Mouse (Mus musculus) thymus, adult 2 months (tissue): Measurements from ENCODE around the gene Rhbdf2.

Experiments used
- CTCF ChIP-seq: fragments of 200-500 bp; IDR thresholded peaks from 2 replicates; pipeline ENCODE4 v1.5.1; 2012; ENCODE audit warnings: mild to moderate bottlenecking, control low read depth, low read length, moderate library complexity, borderline replicate concordance; ENCODE audit not compliant: control insufficient read depth, poor library complexity, insufficient read depth; ENCODE audit errors: extremely low read depth
- POLR2A ChIP-seq: fragments of 200-500 bp; IDR thresholded peaks from 2 replicates; pipeline ENCODE4 v1.6.1; 2012; ENCODE audit warnings: mild to moderate bottlenecking, low read length, control low read depth, moderate library complexity; ENCODE audit not compliant: control insufficient read depth, poor library complexity, insufficient read depth; ENCODE audit errors: extremely low read depth

DNA sequence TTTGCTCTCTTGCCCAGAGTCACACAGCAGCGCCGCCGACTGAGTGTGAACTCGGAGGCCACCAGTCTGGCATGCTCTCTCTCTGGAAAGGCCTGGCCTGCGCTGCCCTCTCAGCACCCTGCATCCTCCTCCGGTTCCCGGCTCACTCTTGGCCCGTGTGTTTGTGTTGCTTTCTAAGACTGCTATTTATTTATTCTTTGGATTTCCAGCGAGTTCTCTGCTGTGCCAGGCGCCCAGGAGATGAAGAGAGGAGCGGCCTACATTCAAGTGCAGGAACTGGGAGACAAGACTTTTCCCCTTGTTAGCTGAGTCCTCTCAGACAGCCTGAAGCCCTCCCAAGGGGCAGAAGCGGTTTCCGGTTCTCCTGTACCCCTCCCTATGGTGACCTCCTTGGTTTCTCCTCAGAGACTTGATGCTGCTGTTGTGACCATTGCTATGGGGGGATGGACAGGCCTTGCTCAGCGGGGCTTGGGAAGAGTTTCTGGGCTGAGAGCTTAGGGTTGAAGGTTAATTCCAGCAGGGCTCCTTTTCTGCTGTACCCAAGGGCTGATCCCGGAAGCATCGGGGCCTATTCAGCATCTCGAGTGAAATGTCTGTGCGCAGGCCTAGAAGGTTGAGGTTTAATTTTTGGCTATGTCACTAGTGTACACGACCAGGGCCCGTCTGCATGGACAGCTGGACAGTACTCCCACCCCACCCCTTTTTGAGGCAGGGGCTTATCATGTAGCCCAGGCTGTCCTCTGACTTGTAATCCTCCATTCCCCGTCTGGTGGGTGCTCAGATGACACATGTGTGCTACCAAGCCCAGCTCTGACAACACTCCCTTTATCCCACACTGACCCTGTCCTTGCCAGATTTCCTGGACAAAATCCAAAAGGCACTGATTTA, 17.6 kb upstream of the Rhbdf2 start:
- TF ChIP-seq CTCF: no peak
- TF ChIP-seq POLR2A: no peak
